Mouse (Mus musculus) adrenal gland, postnatal 25 days (tissue): ENCODE data around the gene Gabrb2. TPM values are rescaled to one million over a fixed set of nuclear protein-coding genes. Genes with fewer than 3 reads are reported as not detected.

Source experiments
- DNase-seq: peaks from one replicate; pipeline ENCODE4 v3.0.0; 2021; ENCODE audit warnings: mixed read lengths
- long read RNA-seq: library from polyadenylated mRNA; stranded (forward); transcript quantifications from one replicate; pipeline ENCODE4 v2.0.0, GENCODE M21; 2021
- total RNA-seq: library from RNA; stranded (reverse); gene quantifications from 2 replicates; pipeline ENCODE4 v1.2.3, GENCODE M21; 2021

Gene Gabrb2
- total RNA-seq, result 0.36 and 0.38 TPM in 2 replicates
- long read RNA-seq, result 0 reads

DNA sequence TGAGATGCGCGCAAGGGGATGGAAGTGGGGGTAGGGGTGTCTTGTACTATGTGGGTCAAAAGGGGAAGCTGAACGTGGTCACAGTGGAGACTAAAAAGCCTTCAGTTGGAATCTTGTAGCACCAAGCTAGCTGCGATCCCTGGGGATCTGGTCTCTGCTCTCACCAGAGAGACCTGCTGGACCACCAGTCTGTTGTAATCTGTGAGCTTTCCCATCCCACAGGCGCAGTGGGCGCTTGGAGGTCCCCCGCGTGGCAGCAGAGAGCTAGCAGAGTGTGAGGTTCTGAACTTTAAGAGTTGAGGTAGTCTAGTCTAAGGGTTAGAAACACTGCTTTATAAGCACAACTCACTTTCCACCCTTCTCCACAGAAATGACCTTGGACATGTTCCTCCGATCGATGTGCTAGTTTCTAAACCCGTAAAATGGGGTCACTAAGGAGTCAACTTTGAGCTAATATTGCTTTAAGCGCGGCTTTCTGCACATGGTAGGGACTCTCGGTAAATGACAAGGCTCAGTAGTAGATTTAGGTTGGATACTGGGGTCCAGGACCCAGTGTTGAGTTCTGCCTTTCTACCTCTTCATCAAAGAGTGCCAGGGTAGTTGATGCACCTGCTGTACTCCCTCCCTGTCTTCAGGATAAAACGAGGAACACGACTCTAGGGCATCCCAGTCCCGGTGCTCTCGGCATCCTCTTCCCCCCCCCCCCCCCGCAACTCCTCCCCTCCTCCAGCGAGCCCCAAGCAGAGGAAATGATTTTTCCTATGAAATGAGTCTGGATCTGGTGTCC, at the start of gene Gabrb2:
Gene Gabrb2, plus strand, starts transcription at position 762 of the 787 bp plus-strand sequence.
- no peak for DNase-seq

- DNase-seq, result no peak
Observed at GRCm38 (mm10) chr11:42378983-42379382, 40.6 kb upstream of the Gabrb2 start.

- DNase-seq, result no peak
Observed at GRCm38 (mm10) chr11:42386486-42386885, 33.1 kb upstream of the Gabrb2 start.

- no peak for DNase-seq
Observed at GRCm38 (mm10) chr11:42390682-42391290, 28.8 kb upstream of the Gabrb2 start.

DNA sequence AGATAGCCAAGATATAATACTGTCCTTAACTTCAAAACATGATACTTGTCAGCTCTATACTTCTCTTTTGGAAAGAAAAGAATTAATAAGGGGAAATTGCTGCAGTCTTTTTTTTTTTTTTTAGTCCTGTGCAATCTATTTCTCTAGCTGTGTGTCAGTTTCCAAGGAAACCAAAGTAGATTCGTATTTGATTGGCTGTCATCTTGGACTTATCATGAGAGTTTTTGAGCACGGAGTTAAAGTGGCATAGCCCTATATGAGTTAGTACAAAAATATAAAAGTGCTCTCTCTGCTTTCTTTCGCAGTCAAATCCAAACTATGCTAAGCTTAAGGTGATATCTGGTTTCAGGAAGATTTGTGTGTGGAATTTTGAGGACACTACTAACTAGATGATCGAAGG, 26.1 kb upstream of the Gabrb2 start:
- no peak for DNase-seq

DNA sequence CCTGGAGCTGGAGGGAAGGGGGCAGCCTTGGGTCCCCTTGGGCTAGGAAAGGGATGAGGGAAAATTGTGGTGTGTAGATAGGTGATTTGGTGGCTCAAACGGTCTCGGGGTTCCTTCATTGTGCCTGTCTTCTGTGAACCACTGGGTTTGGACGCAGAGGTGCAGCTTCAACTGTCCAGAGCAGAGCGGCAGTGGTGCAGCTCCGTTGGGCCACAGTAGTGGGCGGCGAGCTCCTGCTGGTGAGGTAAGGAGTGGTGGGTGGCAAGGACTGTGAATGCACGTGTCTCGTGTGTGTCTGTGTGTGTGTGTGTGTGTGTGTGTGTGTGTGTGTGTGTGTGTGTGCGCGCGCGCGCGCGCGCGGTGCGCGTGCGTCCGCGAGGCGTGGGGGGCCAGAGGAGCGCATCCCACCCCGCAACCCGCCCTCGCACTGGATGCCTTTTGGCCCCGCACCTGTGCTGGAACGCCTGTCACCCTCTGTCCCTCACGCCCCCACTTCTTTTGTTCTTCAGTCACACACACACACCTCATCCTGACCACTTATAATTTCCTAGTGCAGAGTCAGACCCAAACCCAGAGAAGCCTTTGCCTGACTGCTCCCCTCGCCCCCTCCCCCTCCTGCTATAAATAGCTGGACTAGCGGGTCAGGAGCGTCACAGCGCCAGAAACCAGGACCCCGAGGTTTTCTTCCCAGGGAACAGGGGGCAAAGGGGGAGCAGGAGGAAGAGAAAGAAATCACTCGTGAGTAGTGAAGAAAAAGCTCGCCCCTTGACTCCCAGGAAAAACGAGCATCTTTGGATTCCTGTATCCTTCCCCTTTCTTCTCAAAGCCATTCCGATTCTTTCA, 455 bp downstream of the Gabrb2 start:
- peak; percentile 11 for DNase-seq

GRCm38 (mm10) chr11:42420634-42421470, 1.3 kb downstream of the Gabrb2 start:
- peak; percentile 66 for DNase-seq

DNA sequence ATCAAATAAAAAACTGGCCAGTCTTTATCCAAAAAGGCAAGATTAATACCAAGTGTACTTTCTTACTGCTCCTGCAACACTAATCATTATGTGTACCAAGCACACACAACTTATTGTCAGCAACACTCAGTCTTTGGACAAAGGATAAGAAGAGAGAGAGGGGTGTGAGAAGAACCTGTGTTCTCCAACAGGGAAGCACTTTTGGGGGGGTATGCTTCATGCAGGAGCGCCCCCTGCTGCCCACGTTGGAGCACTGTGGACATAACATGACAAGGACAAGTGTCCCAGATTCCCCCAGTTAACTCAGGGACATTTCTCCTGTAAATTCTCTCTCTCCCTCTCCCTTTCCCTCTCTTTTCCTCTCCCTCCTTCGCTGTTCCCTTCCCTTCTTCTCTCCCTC, 3.7 kb downstream of the Gabrb2 start:
- peak; percentile 75 for DNase-seq

- no peak for DNase-seq
Observed at GRCm38 (mm10) chr11:42431495-42431894, 11.9 kb downstream of the Gabrb2 start.

DNA sequence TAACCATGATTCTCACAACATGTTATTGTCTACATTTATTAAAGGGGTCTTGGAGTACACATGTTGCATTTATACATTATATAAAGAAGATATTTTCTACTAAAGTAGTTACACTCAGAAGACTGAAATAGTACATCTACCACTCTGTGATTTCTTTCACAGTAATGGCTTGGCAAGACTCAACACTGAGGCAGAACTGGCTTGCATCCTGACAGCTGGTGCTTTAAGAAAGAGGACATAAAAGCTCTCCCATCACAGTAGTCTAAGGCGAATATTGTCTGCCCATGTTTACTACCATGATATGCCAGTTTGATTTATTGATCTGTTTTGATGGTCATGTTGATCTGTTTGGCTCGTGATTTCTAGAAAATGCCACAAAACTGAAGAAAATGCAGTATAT, 19.4 kb downstream of the Gabrb2 start:
- DNase-seq, result no peak

GRCm38 (mm10) chr11:42443641-42444040, 24.1 kb downstream of the Gabrb2 start:
- DNase-seq, result no peak

- no peak for DNase-seq
Observed at GRCm38 (mm10) chr11:42448929-42449328, 29.4 kb downstream of the Gabrb2 start.

- no peak for DNase-seq
Observed at GRCm38 (mm10) chr11:42464136-42464535, 44.6 kb downstream of the Gabrb2 start.

GRCm38 (mm10) chr11:42468381-42468780, 48.8 kb downstream of the Gabrb2 start:
- DNase-seq, result no peak

- DNase-seq, result no peak
Observed at GRCm38 (mm10) chr11:42474523-42474922, 55.0 kb downstream of the Gabrb2 start.

DNA sequence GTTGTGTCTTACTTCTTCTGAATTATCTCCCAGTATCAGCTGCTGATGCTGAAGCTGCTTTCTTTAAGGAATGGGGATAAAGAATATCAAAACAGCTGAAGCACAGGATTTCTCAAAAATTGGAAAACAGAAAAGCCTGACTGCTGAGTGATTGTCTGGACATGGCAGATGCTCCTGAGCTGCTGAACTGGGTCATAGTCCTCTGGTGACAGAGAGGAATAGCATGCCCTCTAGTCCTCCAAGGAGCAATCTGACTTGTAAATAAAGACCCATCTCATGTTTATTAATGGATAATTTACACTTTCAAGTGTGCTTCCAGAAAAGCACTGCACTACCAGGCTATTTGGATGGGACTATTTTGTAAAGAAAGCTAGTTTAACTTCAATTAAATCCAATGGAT, 68.1 kb downstream of the Gabrb2 start:
- DNase-seq, result no peak

- no peak for DNase-seq
Observed at GRCm38 (mm10) chr11:42501166-42501565, 81.6 kb downstream of the Gabrb2 start.

- no peak for DNase-seq
Observed at GRCm38 (mm10) chr11:42505436-42505835, 85.9 kb downstream of the Gabrb2 start.

DNA sequence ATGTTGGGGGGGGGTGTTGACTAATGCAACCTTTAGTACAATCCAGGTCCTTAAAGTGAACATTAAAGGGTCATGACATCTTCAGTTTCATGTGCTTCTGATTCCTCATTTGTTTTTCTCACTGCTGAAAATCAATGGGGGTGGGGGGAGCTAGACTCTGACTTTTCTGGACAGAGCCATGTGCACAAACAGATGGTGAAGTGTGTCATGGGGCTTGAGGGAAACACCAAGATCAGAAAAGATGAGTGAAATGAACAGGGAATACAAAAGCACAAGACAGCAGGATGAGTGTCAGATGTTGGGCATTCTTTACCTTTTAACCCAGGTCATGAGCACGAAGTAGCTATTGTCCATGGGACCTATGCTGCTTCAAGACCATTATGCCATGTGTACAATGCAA, 86.4 kb downstream of the Gabrb2 start:
- DNase-seq, result no peak

- DNase-seq, result no peak
Observed at GRCm38 (mm10) chr11:42521960-42522359, 102.4 kb downstream of the Gabrb2 start.

GRCm38 (mm10) chr11:42528226-42528881, 108.8 kb downstream of the Gabrb2 start:
- no peak for DNase-seq
